Mouse (Mus musculus) right cerebral cortex, postnatal 14 days (tissue): Measurements from ENCODE around the gene Oxsr1.

Experiments
- DNase-seq: peaks from one replicate; pipeline ENCODE4 v3.0.0; 2022

The Oxsr1 gene

DNA sequence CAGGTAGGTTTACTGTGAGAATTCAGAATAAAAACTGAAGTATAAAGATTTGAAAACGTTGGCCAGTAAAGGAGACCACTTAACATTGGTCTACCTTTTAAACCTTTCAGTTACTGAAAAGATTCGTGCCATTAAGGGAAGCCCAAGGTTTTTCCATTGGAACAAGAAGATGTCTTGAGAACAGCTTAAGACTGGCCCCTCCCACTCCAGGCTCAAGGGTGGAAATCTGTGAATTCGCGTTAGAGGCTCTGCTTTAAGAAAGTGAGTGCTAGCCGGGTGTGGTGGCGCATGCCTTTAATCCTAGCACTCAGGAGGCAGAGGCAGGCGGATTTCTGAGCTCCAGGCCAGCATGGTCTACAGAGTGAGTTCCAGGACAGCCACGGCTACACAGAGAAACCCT is 109.2 kb downstream of the Oxsr1 start:
- no peak for DNase-seq

DNA sequence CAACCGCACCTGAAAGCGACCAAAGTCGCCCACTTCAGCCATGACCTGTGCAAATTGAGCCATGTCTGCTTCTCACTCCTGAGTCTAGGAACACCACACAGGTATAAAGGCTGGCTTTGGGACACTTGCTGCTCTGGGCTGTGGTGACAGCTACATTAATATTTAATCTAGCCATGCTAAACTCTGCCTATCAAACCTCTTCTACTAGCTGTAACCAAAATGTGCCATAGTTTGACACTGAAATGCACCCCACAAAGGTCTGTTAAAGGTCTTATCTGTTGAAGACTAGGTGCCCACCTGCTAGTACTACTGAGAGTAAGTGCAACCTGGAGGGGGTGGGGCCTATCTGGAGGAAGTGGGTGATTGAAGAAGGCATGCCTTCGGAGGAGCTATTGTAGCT is 113.2 kb downstream of the Oxsr1 start, which contains the start of gene Slc22a13:
Gene Slc22a13, minus strand, starts transcription at position 101 of the 400 bp plus-strand sequence.
- DNase-seq: no peak

DNA sequence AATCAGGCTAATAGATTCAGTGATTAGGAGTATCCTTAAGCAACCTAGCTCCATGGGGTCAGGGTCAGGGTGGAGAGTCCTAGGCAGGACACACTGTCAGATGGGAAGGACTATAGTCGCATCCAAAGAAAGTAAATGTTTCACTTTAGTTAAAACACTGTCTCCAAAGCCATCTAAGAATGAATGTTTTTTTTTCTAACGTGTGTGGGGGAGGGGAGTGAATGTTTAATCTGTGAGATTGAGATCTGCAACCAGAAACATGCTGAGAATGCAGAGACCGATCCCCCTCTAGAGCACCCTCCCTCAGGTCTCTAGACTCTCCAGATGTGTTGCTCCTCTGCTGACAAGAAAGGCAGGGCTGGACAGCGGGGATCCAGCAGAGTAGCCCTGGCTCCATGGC is 115.1 kb downstream of the Oxsr1 start:
- DNase-seq: no peak

- no peak for DNase-seq
These were observed 115.6 kb downstream of the Oxsr1 start for GRCm38 (mm10) chr9:119206666-119207065.

- DNase-seq: no peak
These were observed 116.5 kb downstream of the Oxsr1 start for GRCm38 (mm10) chr9:119205756-119206155.

DNA sequence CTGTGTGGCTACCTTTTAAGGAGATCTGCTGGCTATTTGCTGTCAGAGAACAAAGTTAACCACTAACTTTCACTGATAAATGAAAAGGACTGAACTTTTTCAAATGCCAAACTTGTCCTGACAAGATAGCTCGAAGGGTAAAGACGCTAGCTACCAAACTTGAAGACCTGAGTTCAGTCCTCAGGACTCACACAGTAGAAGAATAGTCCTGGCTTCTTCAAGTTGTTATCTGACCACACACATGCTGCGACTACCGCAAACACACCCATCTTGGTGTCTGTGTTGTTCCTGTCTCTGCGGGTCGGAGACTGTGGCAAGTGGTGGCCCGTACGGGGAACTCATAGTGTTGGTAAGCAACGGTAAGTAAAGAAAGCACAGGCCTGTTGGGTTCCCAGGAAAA is 118.6 kb downstream of the Oxsr1 start:
- DNase-seq: no peak

DNA sequence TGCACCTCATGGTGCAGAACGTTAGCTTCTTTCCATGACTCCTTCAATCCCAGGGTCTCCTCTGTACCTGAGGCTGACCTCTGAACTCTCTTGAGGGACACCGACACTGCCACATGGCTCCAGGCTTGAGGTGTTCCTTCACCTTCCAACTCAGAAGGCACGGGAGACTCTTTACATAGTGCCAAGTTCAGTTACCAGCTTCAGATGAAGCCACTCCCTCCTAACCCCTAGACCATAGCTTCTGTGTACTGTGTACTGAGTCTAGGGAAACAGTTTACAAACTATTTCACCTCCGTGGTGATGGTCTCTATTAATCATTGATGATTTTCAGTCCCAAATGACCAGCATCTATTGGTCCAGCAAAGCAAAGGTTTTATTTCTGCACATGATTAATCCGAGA is 120.6 kb downstream of the Oxsr1 start:
- no peak for DNase-seq

DNA sequence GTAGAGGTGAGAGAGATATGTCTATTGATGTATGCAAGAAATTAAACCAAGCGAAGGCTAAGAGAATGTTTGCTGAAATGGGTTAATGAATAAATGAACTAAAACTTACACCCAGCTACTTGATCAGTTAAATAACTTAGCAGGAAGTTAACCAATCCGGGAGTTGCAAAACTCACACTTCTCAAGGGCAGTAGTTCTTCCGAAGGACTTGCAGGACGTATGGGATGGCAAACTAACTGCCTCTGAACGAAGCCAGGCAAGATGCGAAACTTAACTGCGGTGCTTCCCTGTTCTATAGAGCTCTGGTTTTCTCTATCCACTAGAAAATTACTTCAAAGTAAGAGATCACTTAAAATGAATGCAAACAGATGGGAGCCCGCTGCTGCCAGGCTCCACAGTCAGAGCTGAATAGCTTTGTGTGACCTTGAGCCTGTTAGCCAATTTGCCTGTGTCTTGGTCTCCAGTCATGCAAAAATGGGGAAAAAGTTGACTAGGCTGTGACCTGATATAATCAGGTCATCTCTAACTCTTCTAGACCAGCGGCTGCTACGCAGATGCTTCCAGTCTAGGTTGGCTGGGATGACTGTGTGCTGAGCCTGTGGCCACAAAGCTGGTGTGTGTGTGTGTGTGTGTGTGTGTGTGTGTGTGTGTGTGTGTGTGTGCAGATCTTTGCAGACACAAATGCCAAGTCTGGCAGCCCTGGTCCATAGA is 122.9 kb downstream of the Oxsr1 start:
- DNase-seq: no peak

DNA sequence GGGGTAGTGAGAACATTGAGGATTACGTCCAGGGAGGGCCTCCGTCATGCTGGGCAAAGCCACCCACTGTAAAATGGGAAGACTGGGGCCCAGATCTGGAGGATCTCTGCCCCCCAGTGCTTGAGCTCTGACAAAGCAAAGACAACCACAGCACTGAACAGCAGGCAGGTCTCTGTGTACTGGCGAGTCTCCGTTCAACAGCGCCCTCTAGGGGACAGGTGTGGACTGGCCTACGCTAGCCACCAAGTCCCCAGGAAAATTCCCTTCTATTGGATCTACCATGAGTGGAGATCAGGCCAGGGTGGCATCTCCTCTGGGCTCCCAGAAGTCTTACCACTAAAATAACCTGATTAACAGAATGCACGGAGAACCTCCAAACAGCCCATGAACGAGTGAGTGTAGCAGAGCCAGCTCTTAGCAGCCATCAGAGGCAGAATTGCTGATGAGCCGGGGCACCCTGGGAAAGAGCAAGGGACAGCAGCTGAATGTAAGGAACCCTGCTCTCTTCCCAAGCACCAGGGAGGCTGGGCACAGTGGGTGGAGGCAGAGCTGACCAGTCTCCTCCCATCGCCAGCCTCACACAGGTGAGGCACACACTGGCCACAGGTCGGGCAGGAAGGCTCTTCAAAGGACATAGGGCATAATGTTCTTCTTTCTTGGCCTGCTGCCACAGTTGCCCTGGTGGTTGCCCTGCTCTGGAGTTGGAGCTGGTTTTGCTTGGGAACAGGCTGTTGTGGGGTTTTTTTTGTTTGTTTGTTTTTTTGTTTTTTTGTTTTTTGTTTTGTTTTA is 129.8 kb downstream of the Oxsr1 start:
- peak; percentile 25 for DNase-seq
